Mouse (Mus musculus) lung, postnatal 0 days (tissue): ENCODE measurements at regions not wholly inside any gene's neighbourhood (a gene's known extent, or its start where the extent isn't known, plus 50 kb on each side); places are given as distances from the start of the nearest gene placed in this dataset.

ENCODE experiments used
- CTCF ChIP-seq: IDR thresholded peaks from 2 replicates; pipeline ENCODE4 v1.5.1; 2016; ENCODE audit warnings: antibody characterized with exemption, mild to moderate bottlenecking
- EP300 ChIP-seq: IDR thresholded peaks from 2 replicates; pipeline ENCODE4 v1.6.1; 2016; ENCODE audit warnings: antibody characterized with exemption, mild to moderate bottlenecking, control low read depth

DNA sequence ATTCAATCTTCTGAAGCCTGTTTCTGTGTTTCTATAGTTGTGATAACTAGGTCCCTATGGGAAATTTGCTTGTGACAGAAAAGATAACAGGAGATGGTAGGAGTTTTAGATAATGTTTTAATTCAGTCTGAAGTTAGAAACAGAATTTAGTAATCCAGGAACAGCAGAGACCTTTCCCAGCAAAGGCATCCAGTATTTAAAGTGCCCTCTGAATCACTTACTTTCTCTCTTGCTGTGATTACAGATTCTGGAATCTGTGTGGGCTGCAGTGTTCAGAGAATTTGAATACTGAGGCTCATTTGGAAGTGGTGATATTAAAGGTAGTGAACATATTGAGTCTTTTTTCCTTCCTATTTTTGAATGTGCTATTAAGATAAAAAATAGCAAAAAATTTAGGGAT lies 154.6 kb downstream of the Gm11077 start:
- TF ChIP-seq CTCF: no peak
- no peak for TF ChIP-seq EP300
